Mouse (Mus musculus): Measurements from ENCODE around the gene Atrnl1.

The Atrnl1 gene

DNA sequence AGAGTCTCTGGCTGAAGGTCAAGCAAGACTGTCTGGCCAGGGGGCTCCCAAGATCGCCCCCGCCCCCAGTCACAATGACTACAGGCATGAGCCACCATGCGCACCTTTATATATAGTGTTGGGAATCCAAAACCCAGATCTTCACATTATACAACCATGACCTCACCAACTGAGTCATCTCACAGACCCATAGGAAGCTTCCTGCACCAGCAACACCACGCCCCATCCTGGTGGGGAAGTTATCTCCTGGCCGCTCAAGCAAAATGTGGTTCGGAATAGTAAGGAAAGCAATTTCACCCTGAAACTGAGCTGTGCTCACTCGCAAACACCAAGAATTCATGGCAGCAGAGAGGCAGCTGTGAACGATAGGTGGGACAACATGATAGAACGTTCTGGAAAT lies 462.0 kb downstream of the Atrnl1 start:
- no peak for DNase-seq (ENCODE audit: low spot score in 2 of 2)

- DNase-seq (ENCODE audit: low spot score in 2 of 2): no peak
Observed at GRCm38 (mm10) chr19:58075252-58075651, 464.4 kb downstream of the Atrnl1 start.

DNA sequence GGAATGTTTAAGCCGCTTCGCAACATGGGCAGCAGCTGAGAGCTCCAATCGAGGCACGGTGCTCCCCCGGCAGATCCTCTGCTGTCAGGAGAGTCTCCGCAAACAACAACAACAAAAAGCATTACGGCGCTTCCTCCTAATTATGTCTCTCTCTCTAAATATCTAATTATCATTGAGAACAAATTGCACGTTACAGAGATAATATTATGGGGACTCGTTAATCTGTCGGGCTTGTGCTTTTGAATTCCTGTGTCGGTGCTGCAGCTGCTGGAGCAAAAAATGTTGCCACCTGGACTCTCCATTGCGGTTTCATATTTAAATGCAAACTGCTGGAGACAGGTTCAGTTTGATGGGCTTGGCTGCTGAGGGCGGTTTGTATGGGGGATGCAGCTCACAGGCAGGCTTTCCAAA lies 466.1 kb downstream of the Atrnl1 start:
- DNase-seq (ENCODE audit: low spot score in 2 of 2): no peak

DNA sequence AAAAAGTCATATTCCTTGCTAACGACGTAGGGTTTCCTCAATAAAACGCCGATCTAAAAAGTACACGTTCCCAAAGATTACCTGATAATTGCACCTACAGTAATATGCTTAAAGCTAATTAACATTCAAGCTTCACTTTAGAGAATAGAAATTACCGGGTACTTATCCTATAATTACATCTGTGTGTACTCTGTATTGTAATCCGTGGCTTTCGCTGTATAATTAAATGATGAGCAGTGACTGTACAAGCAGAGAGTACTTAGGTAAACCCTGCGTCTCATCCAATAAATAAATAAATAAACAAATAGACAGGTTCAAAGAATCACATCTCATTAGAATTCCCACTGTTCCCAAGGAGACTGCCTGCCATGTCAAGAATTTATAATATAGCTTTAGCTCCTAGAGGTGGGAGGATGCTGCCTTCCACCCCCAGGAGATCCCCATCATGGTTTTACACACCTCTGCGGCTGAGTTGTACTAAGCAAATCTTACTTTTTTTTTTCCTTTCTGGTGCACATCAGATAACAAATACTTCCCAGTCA lies 466.8 kb downstream of the Atrnl1 start:
- no peak for DNase-seq (ENCODE audit: low spot score in 2 of 2)

DNA sequence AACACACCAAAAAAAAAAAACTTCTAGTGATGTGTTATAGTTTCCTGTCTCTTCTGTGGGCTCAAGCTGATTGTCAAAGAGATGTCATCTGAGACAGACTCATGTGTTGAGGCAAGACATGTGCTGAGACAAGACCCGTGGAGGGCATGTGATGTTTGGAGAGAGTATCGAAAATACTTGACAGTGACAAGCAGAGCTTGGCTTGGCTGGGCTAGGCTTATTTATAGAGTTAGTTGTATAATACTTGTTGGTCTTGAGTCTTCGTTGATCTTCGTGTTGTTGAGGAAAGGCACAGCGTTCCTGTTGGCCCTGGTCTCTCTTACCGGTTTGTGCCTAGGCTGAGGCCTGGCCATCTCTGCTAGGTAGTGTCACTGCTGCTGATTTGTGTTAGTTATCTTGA lies 469.3 kb downstream of the Atrnl1 start:
- no peak for DNase-seq (ENCODE audit: low spot score in 2 of 2)

DNA sequence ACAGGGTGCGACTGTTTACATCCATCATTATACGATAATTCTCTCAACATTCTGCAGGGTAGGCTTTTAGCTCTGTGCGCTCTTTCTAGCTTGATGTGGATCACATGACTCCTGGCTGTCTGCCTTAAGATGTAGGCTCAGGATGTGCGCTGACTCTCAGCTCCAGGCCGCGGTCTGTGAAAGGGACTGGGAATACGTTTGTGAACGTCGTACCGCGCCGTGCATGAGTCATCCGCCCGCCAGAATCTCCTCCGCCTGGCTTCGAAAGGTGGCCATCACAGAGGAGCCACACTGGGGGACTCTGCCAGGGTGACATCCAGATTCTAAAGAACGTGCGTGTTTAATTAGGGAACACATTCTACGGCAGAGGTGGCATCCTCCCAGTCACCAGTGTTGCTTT lies 471.9 kb downstream of the Atrnl1 start:
- peak; percentile 34 to 60 for DNase-seq (ENCODE audit: low spot score in 2 of 2)

- DNase-seq (ENCODE audit: low spot score in 2 of 2): no peak
Observed at GRCm38 (mm10) chr19:58084826-58085225, 474.0 kb downstream of the Atrnl1 start.

- no peak for DNase-seq (ENCODE audit: low spot score in 2 of 2)
Observed at GRCm38 (mm10) chr19:58086734-58087133, 475.9 kb downstream of the Atrnl1 start.

DNA sequence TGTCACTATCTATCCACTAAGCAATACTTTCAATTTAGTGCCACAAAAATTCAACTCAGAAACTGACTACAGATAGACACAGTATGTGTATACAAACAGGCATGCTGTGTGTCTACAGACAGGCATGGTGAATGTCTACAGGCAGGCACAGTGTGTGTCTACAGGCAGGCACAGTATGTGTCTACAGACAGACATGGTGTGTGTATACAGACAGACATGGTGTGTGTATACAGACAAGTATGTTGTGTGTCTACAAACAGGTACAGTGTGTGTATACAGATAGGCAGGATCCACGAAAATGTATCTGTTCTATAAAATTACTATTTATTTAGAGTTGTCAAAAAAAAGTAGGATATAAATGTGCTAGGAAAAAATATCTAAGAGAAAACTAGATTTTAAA lies 477.1 kb downstream of the Atrnl1 start:
- DNase-seq (ENCODE audit: low spot score in 2 of 2): no peak

- DNase-seq (ENCODE audit: low spot score in 2 of 2): no peak
Observed at GRCm38 (mm10) chr19:58088433-58088832, 477.6 kb downstream of the Atrnl1 start.

- no peak for DNase-seq (ENCODE audit: low spot score in 2 of 2)
Observed at GRCm38 (mm10) chr19:58091911-58092310, 481.1 kb downstream of the Atrnl1 start.

GRCm38 (mm10) chr19:58094781-58095543 lies 484.1 kb downstream of the Atrnl1 start:
- no peak for DNase-seq (ENCODE audit: low spot score in 2 of 2)

DNA sequence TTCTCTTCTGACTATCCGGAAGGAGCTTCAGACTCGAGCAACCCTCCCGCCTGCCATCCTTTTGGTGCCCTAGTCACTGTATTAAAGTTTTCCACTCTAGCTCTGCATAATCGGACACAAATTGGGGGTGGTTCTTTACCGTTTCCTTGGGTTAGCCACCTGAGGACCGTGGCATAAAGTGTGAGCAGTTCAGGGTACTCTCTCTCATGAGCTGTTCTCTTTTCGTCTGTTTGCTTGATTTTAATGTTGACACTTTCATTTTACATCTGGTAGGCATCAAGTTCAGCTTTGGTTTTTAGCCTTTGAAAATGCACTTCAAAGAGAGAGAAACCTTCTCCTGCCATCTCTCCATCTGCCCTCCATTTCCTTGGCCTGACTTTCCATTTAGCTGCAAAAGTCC lies 484.9 kb downstream of the Atrnl1 start:
- DNase-seq (ENCODE audit: low spot score in 2 of 2): no peak

DNA sequence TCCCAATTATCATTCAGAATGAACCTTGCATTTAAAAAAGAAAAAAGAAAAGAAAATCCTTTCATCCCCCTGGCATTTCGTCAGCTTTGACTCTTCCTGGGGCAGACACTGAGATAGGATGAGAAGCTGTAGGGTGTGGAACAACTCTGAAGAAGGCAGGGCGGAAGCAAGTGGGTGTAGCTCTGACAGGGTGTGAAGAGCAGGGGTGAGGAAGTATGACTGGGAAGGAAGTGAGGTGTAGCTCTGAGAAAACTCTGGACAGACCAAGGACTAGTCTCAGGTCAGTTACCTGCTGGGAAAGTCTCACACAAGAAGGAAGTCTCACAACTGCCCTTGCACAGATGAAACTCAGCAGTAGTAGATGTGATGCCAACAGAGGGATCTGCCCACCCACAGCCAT lies 486.4 kb downstream of the Atrnl1 start:
- no peak for DNase-seq (ENCODE audit: low spot score in 2 of 2)

DNA sequence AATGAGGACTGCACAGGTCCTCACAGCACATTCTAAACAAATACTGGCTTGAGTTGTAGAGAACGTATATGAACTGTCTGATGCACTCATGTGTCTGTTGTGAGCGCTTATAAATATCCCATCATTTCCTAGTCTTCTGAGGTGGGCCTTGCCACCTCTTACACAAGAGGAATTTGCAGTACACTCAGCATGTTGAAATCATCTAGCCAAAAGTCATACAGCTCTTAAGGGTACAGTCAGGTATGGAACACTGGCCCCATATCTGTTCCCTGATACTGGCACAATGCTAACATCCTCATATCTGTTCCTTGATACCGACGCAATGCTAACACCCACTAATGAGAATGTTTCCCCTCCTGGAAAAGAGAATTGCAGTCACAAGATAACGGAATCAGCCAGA lies 488.7 kb downstream of the Atrnl1 start:
- DNase-seq (ENCODE audit: low spot score in 2 of 2): no peak

- no peak for DNase-seq (ENCODE audit: low spot score in 2 of 2)
Observed at GRCm38 (mm10) chr19:58100381-58100780, 489.5 kb downstream of the Atrnl1 start.

DNA sequence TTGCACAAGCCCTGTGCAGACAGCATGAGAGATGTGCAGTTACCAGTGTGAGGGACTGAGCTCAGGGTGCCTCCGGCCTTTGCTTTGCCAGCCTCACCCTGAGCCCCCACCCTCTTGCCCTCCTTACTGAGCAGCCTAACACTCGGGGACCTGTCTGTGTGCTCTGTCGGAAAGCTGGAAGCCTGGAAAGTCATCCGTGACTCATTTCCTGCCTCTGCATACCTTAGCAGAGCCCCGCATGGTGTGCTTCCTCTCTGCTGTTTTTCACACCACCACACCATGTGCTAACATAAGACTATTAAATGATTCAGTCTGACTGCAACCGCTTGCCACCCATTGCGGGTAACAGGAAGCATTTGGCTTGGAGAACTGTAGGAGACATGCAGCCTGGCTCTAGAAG lies 493.7 kb downstream of the Atrnl1 start:
- peak; percentile 56 for DNase-seq (ENCODE audit: low spot score in 2 of 2)

DNA sequence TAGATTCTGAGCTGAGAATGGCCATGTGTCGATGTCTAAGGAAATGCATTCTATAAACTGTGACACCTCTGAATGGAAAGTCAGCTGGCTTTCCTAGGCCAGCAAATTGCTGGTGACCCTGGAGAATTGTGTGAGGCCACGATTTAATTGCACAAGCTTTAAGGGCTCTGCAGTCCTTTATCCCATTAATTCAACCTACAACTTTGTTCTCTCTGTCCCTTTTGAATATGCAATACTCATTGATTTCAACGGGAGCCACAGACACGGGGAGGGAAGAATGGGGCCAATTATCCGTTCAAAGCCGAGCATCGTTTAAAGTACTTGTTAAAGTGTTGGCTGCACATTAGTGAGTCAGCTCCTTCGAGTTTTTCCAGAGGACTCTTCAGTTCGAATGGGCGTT lies 496.8 kb downstream of the Atrnl1 start:
- no peak for DNase-seq (ENCODE audit: low spot score in 2 of 2)

- no peak for DNase-seq (ENCODE audit: low spot score in 2 of 2)
Observed at GRCm38 (mm10) chr19:58110491-58110890, 499.7 kb downstream of the Atrnl1 start.

DNA sequence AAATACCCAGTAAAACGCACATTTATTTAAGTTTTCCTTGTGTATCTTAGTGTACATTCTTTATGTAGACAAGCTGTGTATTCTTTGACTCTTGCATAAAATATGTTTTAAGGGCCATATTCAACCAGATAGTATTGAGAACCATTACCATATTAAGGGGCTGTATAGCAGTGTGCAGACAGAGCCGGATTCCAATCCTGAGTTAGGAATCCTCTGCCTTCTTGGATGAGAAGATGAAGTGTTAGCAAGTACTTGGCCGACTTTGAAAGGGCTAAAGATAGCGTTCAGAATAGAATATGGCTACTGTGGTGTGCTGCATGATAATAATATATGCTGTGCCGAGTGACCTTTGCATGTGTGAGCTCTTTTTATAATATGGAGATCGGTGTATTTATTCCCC lies 500.5 kb downstream of the Atrnl1 start:
- no peak for DNase-seq (ENCODE audit: low spot score in 2 of 2)

DNA sequence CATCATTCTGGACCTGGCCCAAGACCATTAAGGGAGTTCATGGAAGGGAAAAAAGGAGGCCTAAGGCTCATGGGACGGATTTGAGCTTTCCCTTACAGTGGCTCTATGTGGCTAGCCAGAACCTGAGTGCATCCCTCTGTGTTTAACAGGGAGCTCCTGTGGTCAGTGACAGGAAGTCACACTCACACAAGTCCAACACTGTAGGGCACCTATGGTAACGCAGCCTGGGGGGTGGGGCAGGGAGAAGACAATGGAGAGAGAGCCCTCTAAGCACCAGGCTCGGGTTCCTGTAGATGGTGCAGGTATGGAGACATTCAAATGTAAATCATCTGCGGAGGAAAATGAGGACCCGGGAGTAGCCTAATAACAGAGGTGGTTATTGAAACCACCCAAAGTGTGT lies 501.3 kb downstream of the Atrnl1 start:
- no peak for DNase-seq (ENCODE audit: low spot score in 2 of 2)

GRCm38 (mm10) chr19:58113092-58113731 lies 502.4 kb downstream of the Atrnl1 start:
- DNase-seq (ENCODE audit: low spot score in 2 of 2): no peak

DNA sequence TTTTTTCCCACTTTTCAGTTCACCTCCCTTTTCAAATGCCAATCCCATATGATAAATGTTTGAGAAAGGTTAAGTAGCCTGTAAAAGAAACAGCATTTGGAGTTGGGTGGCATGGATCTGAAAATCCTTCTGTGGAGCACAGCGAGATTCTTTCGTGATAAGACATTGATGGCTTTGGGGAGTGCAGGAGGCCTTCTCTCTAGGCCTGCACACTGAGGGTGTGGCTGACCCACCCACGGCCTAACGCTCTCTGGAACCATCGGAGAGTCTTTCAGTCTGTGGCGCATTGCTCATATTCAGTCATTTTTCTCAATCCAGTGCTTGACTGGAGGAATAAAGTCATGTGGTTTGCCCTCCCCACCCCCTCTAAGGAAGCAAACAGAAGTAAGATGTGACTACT lies 506.8 kb downstream of the Atrnl1 start:
- no peak for DNase-seq (ENCODE audit: low spot score in 2 of 2)
